Mouse (Mus musculus): ENCODE results near the gene Scn1b.

Scn1b gene

DNA sequence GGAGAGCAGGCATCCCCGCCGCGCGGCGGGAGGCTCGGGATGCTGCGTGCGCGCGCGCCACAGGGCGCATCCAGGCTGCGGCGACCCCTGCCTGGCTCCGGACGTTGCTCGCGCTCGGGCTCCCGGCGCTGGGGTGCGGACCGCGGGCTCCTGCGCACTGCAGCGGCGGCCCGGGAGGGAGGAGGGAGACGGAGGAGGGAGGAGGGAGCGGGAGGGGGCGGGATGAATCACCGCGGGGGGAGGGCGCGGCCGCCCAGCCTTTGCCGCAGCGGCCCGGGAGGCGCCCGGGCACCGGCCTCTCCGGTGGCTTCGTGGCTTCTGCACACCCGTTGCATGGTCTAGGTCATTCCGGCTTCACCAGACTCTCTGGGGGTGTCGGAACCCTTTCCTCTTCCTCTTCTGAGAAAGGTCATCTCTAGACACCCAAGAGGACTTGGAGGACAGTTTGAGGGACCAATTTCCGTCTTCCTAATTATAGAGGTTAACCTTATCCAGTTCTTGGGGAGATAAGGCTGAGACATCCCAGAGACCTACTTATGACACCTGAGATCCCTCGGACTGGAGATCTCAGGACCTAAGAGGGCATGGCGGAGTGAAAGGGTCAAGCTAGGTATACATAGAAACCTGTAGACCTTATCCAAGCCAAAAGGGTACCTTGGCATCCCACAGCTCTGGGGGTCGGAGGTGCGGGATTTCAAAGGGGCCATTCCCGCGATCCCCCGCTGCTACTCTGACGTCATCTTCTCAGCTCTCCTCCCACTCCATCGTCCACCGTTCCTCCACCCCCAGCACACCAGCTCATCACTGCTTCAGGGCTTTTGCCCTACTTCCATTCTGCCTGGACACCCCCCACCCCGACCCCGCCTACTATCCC is at the start of gene Scn1b:
Scn1b (minus strand) TSS at position 153 of the 874 bp plus-strand sequence.
- ATAC-seq (ENCODE audit: insufficient number of reproducible peaks, low FRiP score, low TSS enrichment): no peak; the same call in 1 of the 2 replicates

DNA sequence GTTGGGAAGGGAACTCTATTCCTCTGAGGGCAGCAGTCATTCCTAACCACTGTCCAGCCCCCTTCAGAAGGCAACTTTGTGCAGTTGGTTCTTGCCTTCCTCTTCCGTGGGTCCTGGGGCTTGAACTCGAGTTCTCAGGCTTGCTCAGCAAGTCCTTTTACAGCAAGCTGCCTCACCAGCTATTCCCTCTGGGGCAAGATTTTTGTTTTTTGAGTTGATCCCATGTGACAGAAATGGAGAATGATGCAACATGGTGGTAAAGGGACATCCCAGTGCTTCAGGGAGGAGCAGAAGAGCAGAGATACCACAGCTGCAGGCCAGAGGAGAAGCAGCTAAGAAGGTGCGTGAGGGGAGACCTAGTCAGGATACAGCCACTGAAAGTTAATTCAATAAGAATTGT is 48.3 kb upstream of the Scn1b start:
- ATAC-seq (ENCODE audit: insufficient number of reproducible peaks, low FRiP score, low TSS enrichment): no peak

DNA sequence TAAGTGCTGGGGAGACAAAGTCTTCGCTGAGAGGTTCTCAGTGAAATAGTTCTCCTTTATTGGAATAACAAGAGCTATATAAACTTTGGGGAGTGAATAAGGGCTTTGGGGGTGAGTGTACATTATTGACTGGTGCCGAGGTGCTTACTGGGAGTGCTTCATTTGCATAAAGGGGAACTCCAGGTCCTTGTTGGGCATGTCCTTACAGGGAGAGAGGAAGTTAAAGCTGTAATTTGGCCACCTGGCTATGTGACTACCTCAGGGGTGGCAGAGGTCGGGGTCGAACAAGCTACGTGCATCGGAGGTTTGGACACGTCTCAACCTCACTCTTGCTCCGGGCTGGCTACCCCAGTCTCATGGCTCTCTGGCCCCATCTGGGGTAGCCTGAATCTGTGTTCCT is 47.7 kb upstream of the Scn1b start:
- ATAC-seq (ENCODE audit: insufficient number of reproducible peaks, low FRiP score, low TSS enrichment): no peak

DNA sequence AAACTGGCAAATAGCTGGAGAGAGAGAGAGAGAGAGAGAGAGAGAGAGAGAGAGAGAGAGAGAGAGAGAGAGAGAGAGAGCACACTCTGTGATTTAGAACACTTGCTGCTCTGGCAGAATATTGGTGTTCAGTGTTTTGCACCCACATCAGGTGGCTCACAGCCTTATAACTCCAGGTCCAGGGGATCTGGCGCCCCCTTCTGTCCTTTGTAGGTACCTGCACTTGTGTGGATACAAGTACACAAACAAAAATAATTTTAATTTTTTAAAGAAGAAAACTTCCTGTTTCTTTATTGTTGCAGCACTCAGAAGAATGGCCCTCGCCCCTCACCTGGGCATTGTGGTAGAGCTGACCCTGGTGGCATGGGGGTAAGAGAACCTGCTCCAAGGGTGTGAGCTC is 45.4 kb upstream of the Scn1b start:
- no peak for ATAC-seq (ENCODE audit: insufficient number of reproducible peaks, low FRiP score, low TSS enrichment)

DNA sequence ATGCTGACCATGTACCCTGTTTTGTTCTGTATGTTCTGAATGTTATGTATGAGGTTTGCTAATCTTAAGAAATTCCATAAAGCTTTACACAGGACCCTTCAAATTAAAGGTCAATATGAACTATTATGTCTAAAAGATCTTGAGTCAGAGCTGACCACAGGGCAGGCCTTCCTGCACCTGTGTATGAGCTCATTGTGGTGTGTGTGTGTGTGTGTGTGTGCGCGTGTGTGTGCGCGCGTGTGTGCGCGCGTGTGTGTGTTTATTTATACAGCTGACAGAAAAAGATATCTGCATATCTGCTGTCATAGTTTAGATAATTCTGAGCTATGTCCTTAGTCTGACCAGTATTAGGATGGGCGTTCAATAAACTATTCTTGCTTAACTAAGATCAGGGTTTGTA is 43.7 kb upstream of the Scn1b start:
- no peak for ATAC-seq (ENCODE audit: insufficient number of reproducible peaks, low FRiP score, low TSS enrichment)

DNA sequence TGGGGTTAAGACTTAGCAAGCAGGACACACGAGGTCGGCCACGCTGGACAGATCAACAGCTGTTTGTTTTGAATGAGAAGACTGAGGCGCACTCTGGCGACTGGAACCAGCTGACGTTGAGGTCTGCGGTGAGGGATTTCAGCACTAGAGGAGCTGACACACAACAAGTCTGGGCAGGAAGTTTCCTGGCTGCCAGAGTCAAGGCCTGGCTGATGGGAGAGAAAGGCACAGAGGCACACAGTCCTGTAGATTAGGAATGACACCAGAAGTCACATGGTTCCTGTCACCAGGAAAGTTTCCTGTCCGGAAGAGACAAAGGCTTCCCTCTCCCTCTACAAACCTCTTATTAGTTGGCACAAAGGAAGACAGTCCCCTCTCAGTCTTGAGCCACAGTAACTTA is 41.6 kb upstream of the Scn1b start:
- ATAC-seq (ENCODE audit: insufficient number of reproducible peaks, low FRiP score, low TSS enrichment): no peak

DNA sequence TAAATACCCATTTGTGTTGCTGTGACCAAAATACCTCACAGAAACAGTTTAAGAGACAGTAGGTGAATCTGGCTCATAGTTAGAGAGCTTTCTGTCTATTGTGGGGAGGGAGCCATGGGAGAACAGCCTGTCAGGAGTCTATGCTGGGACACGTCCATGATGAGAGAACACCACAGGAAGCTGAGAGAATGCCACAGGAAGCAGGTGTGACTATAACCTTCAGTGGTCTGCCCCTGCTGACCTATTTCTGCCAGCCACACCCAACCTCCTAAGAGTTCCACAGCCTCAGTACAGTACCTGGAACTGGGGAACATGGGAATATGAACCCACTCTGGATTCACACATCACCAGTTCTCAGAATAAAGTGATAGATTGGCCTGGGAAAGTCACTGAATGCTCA is 37.9 kb upstream of the Scn1b start:
- ATAC-seq (ENCODE audit: insufficient number of reproducible peaks, low FRiP score, low TSS enrichment): no peak

DNA sequence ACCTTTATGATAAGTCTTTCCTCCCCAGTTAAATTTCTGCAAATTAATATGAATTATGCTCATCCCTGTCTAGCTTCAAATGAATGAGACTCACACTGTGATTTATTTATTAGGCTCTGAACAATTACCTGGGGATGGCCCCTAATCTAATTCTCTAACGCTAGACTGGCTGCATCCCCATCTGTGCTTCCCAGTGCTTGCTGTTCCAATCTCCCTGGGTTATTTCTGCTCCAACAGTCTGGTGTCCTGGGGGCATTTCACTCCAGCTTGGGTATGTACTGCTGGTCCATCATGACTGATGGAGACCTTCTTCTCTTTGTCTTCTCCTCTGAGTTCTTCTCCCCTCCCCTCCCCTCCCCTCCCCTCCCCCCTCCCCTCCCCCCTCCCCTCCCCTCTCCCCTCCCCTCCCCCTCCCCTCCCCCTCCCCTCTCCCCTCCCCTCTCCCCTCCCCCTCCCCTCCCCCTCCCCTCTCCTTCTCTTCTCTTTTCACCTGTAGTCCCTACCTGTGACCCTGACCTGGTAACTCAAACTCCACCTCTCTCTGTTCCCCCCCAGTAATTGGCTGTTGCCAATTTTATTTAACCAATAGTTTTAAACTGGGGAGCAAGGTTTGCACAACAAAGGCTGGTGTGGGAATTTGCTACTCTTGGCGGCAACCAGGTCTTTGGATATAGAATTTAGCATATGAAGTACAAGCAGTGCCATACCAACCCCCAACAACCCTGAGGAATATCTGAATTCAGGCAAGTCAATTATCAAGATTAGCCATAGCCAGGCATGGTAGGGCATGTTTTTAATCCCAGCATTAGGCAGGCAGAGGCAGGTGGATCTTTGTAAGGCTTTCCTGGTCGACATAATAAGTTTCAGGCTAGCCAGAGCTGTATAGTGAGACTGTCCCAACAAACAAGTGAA is 37.1 kb upstream of the Scn1b start:
- ATAC-seq (ENCODE audit: insufficient number of reproducible peaks, low FRiP score, low TSS enrichment): no peak

DNA sequence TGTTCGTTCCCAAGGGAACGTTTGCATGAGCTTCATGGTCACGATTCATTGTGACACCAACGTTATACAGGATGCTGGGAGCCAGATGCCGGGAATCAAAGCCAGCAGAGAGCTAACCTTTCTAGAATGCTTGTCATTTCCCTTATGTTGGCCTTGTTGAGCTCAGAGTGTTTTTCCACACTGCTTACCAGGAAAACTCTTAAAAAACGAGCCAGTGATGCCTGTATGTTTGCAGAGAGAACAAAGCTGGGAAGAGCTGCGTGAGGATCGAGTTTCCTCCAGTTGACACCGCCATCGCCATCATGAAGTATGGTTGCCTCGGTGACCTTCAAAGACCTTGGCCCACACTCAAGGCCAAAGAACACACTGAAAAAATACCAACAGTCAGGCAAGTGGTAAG is 35.5 kb upstream of the Scn1b start:
- ATAC-seq (ENCODE audit: insufficient number of reproducible peaks, low FRiP score, low TSS enrichment): no peak

DNA sequence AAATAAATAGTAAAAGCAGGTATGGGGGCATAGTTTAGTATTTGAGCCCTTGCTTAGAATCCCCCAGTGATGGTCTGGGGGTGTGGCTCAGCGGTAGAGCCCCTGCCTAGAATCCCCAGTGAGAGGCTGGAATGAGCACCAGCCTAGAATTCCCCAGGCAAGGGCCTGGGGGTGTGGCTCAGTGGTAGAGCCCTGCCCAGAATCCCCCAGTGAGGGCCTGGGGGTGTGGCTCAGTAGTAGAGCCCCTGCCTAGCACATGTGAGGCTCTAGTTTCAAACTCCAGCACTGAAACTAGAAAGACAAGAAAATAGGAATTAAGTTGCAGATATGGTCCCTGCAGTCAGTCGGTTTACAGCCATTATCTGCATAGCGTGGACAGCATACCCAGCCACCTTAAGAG is 35.0 kb upstream of the Scn1b start:
- ATAC-seq (ENCODE audit: insufficient number of reproducible peaks, low FRiP score, low TSS enrichment): no peak

DNA sequence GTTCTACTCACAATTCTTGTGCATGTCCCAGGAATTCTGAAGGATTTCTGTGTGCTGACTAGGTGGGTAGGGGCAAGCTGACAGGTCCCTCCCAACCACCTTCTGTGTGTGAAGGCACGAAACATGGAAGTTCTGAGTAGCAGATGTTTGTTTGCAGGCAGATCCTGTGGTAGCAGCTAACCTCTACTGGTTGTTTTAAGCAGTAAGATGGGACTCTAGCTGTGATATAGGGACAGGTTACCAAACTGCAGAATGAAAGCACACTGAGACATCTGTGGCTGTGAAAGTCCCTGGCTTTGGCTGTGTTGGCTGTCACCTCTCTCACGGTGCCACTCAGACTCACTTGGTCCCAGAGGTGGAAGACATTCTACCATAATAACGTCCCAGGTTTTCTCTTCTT is 34.4 kb upstream of the Scn1b start:
- no peak for ATAC-seq (ENCODE audit: insufficient number of reproducible peaks, low FRiP score, low TSS enrichment)

DNA sequence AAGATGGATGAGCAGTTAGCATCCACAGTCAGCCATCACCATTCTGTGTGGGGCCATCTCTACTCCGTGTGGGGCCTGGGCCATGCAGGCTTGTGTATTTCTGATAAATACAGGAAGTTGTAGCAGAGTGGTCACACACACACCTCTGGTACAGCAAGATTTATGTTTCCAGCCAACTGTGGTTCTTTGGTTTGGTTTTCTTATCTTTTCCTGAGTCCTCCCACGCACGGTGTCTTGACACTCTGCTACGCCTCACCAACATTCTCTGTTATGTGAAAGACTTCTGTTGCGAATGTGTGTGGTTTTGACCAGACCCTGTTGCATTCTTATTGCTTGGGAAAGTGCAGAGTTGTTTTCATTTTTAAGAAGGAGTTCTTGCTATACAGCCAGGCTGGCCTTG is 34.0 kb upstream of the Scn1b start:
- ATAC-seq (ENCODE audit: insufficient number of reproducible peaks, low FRiP score, low TSS enrichment): no peak

DNA sequence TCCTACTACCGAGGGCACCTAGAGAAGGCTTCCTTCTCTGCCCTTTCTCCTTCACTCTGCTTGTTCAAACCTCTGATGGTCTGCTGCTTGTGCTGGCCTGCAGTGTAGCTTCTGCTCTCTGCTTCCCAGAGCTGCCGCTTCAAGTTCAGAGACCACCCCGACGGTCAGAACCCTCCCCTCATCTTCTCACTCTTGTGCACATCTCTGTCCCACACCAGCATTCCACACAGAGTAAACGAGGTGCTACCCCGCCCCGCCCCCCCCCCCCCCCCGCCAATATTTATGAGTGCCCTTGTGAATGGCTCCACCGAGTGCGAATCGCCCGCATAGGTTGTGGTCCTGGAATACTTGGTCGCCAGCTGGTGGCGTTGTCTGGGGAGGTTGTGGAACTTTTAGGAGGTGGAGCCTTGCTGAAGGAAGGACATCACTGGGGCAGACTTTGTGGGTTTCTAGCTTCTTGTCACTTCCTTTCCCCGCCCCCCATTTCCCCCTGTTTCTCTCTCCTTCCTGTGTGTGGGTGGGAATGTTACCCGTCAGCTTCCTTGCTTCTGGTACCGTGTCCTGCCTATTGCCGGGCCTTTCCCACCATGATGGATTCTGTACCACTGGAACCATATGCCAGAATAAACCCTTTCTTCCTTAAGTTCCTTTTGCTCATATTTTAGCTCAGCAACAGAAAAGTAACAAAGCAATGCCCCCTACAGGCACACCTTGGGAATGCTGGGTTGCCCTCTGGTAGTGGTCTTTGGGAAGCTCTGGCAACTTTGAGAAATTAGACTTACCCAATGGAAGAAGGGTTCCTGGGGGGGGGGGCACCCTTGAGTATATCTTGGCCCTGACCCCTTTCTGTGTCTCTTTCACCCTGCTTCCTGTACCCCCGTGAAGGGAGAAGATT is 29.5 kb upstream of the Scn1b start:
- no peak for ATAC-seq (ENCODE audit: insufficient number of reproducible peaks, low FRiP score, low TSS enrichment)

DNA sequence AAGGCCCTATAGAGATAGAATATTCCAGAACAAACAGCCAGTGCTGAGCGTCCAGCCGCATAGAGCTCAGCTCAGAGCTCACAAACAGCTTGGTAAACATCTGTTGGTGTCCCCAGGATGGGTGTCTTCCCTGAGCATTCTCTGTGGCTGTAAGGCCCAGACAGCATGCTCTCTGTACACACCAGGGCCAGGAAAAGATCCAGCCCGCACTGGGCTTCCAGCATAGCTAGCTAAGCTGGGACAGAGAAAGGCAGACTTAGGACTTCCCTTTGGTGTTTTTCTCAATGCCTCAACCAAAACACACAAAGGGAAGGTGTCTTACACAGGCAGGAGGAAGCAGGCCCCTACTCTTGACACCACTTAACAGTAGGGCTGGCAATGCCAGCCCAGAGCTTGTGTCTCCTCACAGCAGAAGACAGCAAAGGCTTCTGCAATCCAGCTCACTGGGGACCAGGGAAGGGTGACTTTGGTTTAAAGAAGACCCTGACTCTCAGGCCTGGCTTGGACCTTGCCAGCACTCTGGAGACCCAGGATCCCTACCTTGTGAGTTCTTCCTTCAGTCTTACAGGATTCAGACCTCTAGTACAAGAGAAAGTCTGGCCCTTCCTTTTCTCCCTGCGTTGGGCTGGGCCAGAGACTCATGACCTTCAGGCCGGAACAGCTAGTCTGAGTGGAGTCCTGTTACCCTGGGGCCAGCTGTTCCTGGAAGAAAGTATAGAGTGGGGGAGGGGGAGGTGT is 28.7 kb upstream of the Scn1b start, which contains the start of gene Gramd1a:
Gramd1a (minus strand) TSS at position 601 of the 738 bp plus-strand sequence.
- ATAC-seq (ENCODE audit: insufficient number of reproducible peaks, low FRiP score, low TSS enrichment): no peak

DNA sequence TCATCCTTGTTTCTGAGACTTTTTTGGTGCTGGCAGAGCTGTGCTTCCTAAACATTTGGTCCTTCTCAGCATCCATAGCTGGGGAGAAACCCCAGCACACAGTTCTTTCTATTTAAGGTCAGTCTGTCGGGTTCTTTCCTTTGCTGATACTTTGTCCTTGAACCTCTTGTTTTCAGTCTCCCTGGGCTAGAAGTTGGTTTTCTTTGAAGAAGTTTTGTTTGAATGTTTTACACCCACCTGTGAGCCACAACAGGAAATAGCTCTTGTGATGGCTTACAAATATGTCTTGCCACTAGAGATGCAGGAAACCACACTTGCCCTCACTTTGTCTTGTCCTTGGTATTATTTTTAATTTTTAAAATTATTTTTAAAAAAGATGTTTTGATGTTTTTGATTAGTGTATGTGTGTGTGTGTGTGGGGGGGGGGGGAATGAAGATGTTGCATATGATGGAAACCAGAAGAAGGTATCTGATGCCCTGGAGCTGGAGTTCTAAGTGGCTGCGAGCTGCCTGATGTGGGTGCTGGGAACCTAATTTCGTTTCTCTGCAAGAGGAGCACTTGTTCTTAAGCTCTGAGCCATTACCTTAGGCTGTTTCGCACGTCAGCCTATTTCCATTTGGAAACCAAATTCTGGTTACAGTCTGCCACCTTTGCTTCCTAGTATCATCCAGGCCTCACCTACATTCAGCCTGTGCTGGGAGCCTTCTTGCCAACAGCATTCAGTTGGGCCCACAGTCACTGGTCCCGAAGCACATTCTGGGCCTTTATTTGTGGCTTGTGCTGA is 26.9 kb upstream of the Scn1b start:
- ATAC-seq (ENCODE audit: insufficient number of reproducible peaks, low FRiP score, low TSS enrichment): no peak

DNA sequence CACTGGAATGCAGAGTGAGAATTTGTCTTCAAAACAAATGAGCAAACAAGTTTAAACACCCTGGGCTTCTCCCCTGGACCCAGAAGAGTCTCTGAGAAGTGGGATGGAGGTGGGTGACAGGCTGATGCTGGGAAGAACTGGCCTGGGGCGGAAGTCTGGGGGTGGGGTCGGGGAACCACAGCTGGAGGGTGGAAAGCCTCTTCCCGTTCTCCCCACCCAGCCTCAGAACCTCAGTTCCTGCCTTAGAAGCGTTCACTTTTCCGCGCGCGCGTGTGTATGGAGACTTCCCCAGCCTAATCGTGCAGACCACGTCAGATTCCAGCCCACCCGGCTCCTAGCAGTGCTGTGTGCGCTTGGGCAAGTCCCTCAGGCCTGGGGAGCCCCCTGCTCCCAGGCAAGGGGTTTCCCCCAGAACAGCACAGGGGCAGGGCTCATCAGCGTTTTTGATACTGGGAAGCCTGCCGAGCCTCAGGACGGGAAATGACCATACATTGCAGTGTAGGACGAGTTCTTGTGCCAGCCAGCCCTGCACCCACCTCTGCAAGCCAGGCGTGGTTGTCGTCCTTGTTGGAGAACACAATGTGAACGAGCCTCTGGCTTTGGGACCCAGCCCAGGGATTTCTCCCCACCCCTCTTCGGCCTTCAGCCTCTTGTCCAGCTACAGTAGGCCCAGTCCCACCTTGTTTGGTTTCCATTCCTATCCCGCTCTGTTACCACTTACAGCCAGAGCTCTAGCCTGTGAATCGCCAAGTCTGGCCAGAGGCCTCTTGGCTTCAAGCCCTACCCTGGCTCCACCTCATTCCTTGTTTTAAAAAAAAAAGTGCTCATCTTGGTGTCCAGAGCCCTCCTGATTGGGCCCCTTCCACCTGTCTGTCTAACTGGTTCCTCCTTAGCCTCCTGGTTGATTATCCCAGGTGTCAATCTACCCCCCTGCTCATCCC is 24.8 kb upstream of the Scn1b start:
- ATAC-seq (ENCODE audit: insufficient number of reproducible peaks, low FRiP score, low TSS enrichment): no peak

DNA sequence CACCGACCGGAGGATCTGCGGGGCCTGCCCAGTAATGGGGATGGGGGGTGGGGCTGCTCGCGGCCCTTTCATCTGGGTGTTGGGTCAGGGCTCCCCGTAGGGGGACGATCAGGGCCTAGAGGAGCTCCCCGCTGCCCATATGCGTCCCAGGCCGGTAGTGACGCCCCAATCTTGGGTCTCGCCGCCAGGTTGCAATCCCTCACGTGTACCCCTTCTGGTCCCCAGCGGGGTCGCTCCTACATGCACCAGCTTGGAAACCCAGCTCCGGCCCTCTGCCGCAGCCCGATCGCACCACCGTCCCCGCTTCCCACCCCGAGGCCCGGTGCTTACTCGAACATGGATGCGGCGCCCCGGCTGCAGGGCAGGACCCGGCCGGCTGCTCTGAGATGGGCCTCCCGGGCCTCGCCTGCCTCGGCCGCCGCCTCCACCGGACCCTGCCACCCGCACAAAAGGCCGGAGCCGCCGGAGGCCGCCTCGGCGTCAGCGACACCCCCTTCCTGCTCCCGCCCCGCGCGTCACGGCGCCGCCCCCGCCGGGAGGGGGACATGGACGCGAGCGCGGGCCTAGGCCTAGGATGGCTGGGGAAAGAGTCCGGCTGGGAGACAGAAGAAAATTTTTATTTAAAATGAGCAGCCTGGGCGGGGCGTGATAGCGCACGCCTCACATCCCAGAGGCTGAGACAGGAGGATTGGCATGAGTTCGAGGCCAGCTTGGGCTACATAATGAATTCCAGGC is 23.9 kb upstream of the Scn1b start:
- ATAC-seq (ENCODE audit: insufficient number of reproducible peaks, low FRiP score, low TSS enrichment): peak; percentile 81

All from cerebellum, adult (tissue).